Mouse (Mus musculus) lung, postnatal 0 days (tissue): ENCODE data around the gene Pno1. TPM values are rescaled to one million over a fixed set of nuclear protein-coding genes. Genes with fewer than 3 reads are reported as not detected.
A peak's percentile ranks its signal among the peaks of the same experiment; 100 is the strongest.

Source experiments
- ATAC-seq: fragments of 200-750 bp; cut with Nextera tagmentation; 2 replicates; pipeline ENCODE4 v1.8.0; 2017; ENCODE audit warnings: moderate library complexity
- DNase-seq: peaks from one replicate; pipeline ENCODE4 v3.0.0-alpha.2; 2016; ENCODE audit warnings: low spot score
- H3K27ac ChIP-seq: fragments of 300-500 bp; sonication (generic); 2 replicates; pipeline ENCODE4 v1.5.1; 2014; ENCODE audit warnings: antibody characterized with exemption, mild to moderate bottlenecking, low read length, mixed read lengths
- H3K27me3 ChIP-seq: fragments of 300-500 bp; sonication (generic); replicated peaks from 2 replicates; pipeline ENCODE4 v1.6.1; 2014; ENCODE audit warnings: low read length, mixed read lengths; ENCODE audit not compliant: insufficient read depth
- H3K36me3 ChIP-seq: fragments of 300-500 bp; sonication (generic); 2 replicates; pipeline ENCODE4 v1.6.1; 2014; ENCODE audit warnings: low read length, mixed read lengths; ENCODE audit not compliant: insufficient read depth
- H3K4me1 ChIP-seq: fragments of 300-500 bp; sonication (generic); 2 replicates; pipeline ENCODE4 v1.6.1; 2014; ENCODE audit warnings: antibody characterized with exemption, low read depth, low read length, mixed read lengths; ENCODE audit not compliant: insufficient read depth
- H3K4me2 ChIP-seq: fragments of 300-500 bp; sonication (generic); replicated peaks from 2 replicates; pipeline ENCODE4 v1.6.1; 2014; ENCODE audit warnings: low read depth, mild to moderate bottlenecking, low read length, moderate library complexity, mixed read lengths
- H3K4me3 ChIP-seq: fragments of 300-500 bp; sonication (generic); 2 replicates; pipeline ENCODE4 v1.5.1; 2014; ENCODE audit warnings: low read depth, low read length
- H3K9ac ChIP-seq: fragments of 300-500 bp; sonication (generic); replicated peaks from 2 replicates; pipeline ENCODE4 v1.6.1; 2014; ENCODE audit warnings: low read depth, mild to moderate bottlenecking
- H3K9me3 ChIP-seq: fragments of 300-500 bp; sonication (generic); 2 replicates; pipeline ENCODE4 v1.6.1; 2016; ENCODE audit warnings: low read length, mixed read lengths
- CTCF ChIP-seq: IDR thresholded peaks from 2 replicates; pipeline ENCODE4 v1.5.1; 2016; ENCODE audit warnings: antibody characterized with exemption, mild to moderate bottlenecking
- EP300 ChIP-seq: IDR thresholded peaks from 2 replicates; pipeline ENCODE4 v1.6.1; 2016; ENCODE audit warnings: antibody characterized with exemption, mild to moderate bottlenecking, control low read depth
- WGBS: fragments of 180-500 bp; shearing (Covaris S2); extraction: QIAGEN DNeasy Blood & Tissue Kit; methylation state at CpG from one replicate; pipeline ENCODE4 v1.1.7; 2014; 5-methylcytosine and 5-hydroxymethylcytosine counted together
- polyA plus RNA-seq: library from polyadenylated mRNA; unstranded; fragments of >200 nt; fragmentation: Nextera tagmentation; extraction: Ambion mirVana; gene quantifications from 2 replicates; pipeline ENCODE4 v1.2.1, GENCODE M21; 2015

Gene Pno1
- polyA plus RNA-seq, 1 experiment from 2014 or later = 38.9 TPM

DNA sequence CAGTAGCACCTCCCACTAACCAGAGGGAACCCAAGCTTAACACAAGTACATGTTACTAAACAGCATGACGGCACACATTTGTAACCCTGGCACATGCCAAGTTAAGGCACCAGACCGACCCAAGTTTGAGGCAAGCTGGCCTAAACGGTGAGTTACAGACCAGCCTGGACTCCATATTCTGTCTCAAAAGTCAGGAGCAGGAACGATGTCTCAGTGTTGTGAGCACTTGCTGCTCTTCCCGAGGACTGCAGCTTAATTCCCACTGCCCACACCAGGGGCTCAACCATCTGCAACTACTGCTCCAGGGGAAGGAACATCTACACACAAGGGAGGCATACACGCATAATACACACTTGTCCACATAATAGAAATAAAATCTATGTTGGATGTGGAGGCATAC lies 8.9 kb downstream of the Pno1 start:
- no peak overlapping the region for H3K9ac ChIP-seq
- no peak overlapping the region for H3K4me2 ChIP-seq
- TF ChIP-seq EP300 (no peak), CTCF (no peak)
- H3K27ac ChIP-seq = no peak overlapping the region
- DNase-seq (no peak), ATAC-seq (no peak)
- H3K9me3 ChIP-seq = no peaks in the 10 kb centered on the region
- 85% methylated on average over 6 of the region's 6 CpGs for WGBS
- no peaks in the 10 kb centered on the region for H3K27me3 ChIP-seq
- H3K4me3 ChIP-seq = no peak overlapping the region
- H3K36me3 ChIP-seq = peaks cover 11% of the 10 kb centered on the region; the same call in 1 of the 2 replicates
- no peaks in the 10 kb centered on the region for H3K4me1 ChIP-seq

DNA sequence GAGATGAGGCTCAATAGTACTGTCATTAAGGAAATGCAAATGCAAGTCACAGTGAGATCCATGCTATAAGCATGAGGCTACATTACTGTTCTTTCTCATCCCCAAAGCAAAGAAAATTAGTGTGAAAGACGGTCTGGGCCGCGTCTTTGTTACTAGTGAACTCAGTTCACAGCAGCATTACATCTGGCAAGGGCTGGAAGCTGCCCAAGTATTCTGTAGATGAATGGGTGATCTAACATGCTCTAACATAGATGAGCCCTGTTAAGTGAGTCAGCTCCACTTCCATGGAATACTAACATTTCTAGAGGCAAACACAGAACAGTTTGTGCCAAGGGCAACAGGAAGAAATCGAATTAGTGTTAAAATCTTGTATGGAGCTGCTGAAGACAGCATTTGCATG lies 10.4 kb downstream of the Pno1 start:
- Histone ChIP-seq H3K9me3 (no peaks in the 10 kb centered on the region), H3K4me3 (no peak overlapping the region), H3K9ac (no peak overlapping the region), H3K4me1 (no peaks in the 10 kb centered on the region), H3K27ac (no peak overlapping the region), H3K27me3 (no peaks in the 10 kb centered on the region), H3K4me2 (no peak overlapping the region), H3K36me3 (peaks cover 25% of the 10 kb centered on the region)
- TF ChIP-seq CTCF (no peak), EP300 (no peak)
- no peak for ATAC-seq
- 90% methylated on average over 4 of the region's 4 CpGs for WGBS
- no peak for DNase-seq

DNA sequence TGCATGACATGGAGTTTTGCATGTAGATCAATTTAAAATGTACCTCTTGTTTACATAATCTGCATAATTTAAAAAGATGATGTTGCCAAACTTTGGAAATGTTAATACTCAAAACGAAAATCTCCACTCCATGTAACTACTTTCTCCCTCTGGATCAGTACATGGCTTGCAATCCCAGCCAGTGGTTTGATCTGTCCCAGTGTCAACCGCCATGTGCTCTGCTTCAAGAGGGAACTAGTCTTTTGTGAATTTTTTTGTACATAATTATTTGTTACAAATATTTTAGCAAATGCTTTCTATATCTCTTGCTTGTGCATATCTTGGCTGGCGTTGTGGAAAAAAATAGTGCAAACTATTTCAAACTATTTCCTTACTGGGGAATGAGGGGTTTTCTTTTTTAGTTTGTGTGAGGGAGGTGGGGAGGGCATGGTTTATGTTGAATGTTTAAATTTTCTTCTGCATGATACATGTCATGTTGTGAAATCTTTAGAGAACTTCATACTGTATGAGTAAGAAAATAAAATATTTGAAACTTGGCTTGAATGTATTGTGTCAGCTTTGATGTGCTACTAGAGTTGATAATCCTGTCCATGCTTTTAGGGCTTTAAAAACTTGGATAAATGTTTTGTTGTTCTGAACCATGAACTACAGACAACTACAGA lies 11.4 kb downstream of the Pno1 start:
- ATAC-seq = peak; percentile 81
- TF ChIP-seq EP300 (no peak), CTCF (no peak)

DNA sequence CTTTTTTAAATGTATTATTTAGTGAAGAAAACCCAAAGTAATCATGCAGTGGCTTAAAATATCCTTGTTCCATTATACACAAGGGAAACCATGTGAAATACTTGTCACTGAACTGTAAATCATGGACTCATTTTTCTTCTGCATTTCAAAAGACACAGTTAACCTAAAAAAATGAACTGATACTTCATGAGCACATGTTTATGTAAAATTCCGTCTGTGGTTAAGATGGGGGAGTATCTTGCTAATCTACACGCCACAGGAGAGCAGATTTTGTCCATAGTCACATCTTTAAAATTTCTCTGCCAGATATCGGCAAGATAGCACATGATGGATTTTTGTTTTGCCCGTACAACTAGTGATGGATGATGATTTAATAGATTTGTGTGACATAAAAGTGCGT lies 12.2 kb downstream of the Pno1 start:
- no peak for TF ChIP-seq EP300
- TF ChIP-seq CTCF = no peak
- ATAC-seq = no peak
- Histone ChIP-seq H3K4me3 (no peak overlapping the region), H3K27me3 (no peaks in the 10 kb centered on the region), H3K4me2 (no peak overlapping the region), H3K27ac (no peak overlapping the region), H3K9ac (no peak overlapping the region), H3K9me3 (no peaks in the 10 kb centered on the region), H3K36me3 (peaks cover 34% of the 10 kb centered on the region), H3K4me1 (no peaks in the 10 kb centered on the region)
- DNase-seq = no peak
- 70% methylated on average over 5 of the region's 5 CpGs for WGBS

More for the DNA sequence above, 11.4 kb downstream of the Pno1 start:
- no peak overlapping the region for H3K27ac ChIP-seq
- no peak overlapping the region for H3K9ac ChIP-seq
- DNase-seq = peak; percentile 80
- no peak overlapping the region for H3K4me2 ChIP-seq
- H3K4me3 ChIP-seq = no peak overlapping the region
- H3K27me3 ChIP-seq = no peaks in the 10 kb centered on the region
- no peaks in the 10 kb centered on the region for H3K4me1 ChIP-seq
- WGBS = 66% methylated on average over 3 of the region's 3 CpGs
- no peaks in the 10 kb centered on the region for H3K9me3 ChIP-seq
- H3K36me3 ChIP-seq = peaks cover 34% of the 10 kb centered on the region

DNA sequence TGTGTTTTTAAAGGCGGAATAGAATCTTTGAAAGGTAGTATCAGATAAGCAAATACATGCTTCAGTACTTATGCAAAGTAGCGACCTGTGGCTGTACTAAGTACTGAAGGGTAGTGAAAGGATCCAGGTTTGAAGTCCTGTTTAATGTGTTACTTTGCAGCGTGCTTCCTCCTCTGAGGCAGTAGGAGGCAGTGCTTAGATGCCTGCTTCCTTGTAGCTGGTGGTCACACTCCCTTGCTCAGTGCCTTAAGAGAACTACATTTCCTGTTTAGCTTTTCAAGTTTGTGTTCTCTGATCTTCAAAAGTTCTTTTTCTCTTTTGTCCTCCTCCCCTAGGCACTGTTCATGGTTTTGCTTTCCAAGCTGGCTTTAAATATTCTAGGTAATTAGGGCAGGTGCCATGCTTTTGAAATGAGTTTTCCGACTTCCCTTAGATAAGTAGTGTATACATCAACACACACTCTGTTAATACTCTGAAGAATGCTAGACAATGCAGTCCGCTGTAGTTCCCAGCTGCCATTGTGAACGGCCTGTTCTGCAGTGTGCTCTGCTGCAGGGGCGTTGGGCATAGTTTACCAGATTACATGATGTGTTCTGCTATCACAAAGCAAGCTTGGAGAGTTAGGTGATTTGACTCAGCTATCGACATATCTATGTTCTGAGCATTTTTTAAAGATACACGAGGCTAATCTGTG lies 19.1 kb downstream of the Pno1 start:
- 58% methylated on average over 9 of the region's 9 CpGs for WGBS

DNA sequence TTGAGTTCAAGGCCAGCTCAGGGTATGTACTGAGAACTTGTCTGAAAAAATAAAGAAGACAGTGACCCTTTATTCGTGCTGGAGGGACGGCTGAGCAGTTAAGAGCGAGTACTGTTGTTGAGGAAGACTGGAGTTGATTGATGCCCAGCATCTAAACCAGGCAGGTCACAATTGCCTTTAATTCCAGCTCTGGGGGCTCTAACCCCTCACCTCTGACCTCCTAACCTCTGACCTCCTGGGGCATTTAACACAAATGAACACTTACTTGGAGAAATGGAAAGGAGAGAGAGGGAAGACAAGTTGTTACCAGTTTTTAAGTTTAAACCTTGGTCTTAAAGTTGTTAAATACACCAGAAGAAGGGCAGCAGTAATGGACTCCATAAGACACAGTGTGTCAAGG lies 22.6 kb downstream of the Pno1 start:
- Histone ChIP-seq H3K9me3 (no peaks in the 10 kb centered on the region), H3K9ac (no peak overlapping the region), H3K4me3 (no peak overlapping the region), H3K36me3 (no peaks in the 10 kb centered on the region), H3K27me3 (no peaks in the 10 kb centered on the region), H3K4me1 (no peaks in the 10 kb centered on the region), H3K27ac (no peak overlapping the region), H3K4me2 (no peak overlapping the region)
- TF ChIP-seq EP300 = no peak
- TF ChIP-seq CTCF = no peak
- no peak for ATAC-seq
- DNase-seq = no peak
- WGBS = 81% methylated on average over 3 of the region's 3 CpGs

More for the DNA sequence above, 19.1 kb downstream of the Pno1 start:
- Histone ChIP-seq H3K27me3 (no peaks in the 10 kb centered on the region), H3K4me2 (no peak overlapping the region), H3K36me3 (peaks cover 22% of the 10 kb centered on the region), H3K9ac (no peak overlapping the region), H3K9me3 (no peaks in the 10 kb centered on the region), H3K27ac (peak overlapping the region; percentile 32), H3K4me1 (no peaks in the 10 kb centered on the region), H3K4me3 (no peak overlapping the region)
- DNase-seq = peak; percentile 49
- peak; percentile 64 for ATAC-seq
- no peak for TF ChIP-seq EP300
- peak; percentile 59 for TF ChIP-seq CTCF
